Mouse (Mus musculus): ENCODE measurements around the gene St14. TPM values are rescaled to one million over a fixed set of nuclear protein-coding genes. Genes with fewer than 3 reads are reported as not detected.

Gene St14
- polyA plus RNA-seq (2015; fragmentation: Nextera tagmentation; extraction: Ambion mirVana): 45.9 and 50.8 TPM in 2 replicates

- peak within 1 kb of the TSS; percentile 66 for H3K9ac ChIP-seq (ENCODE audit: low read depth, low read length)
- WGBS: under 1% methylated on average over 64 of the region's 74 CpGs
- DNase-seq (ENCODE audit: low spot score) (peak; percentile 34), ATAC-seq (replicated peaks; ENCODE audit: low FRiP score, low read depth) (peak; percentile 84)
- H3K4me2 ChIP-seq (ENCODE audit: low read length): peak within 1 kb of the TSS; percentile 86
- H3K4me3 ChIP-seq (replicated peaks; ENCODE audit: low read depth, low read length): peak within 1 kb of the TSS; percentile 55
- TF ChIP-seq CTCF (IDR thresholded peaks at IDR 0.05; ENCODE audit: low read depth): no peak
- H3K4me1 ChIP-seq (replicated peaks; ENCODE audit: insufficient read depth, low read length): peaks cover 12% of the 10 kb centered on the region; the same call in 1 of the 2 replicates
- no peaks in the 10 kb centered on the region for H3K36me3 ChIP-seq (ENCODE audit: insufficient read depth, low read length)
- H3K9me3 ChIP-seq (replicated peaks; ENCODE audit: low read length): no peaks in the 10 kb centered on the region
- peak within 1 kb of the TSS; percentile 72 for H3K27ac ChIP-seq
- no peaks in the 10 kb centered on the region; the same call in 1 of the 2 replicates for H3K27me3 ChIP-seq (ENCODE audit: insufficient read depth, low read length)
Measured at GRCm38 (mm10) chr9:31131205-31131968, at the start of gene St14. St14 (minus strand) TSS chr9:31131853.

- H3K9ac ChIP-seq (ENCODE audit: low read depth, low read length): no peak overlapping the region
- H3K27ac ChIP-seq: no peak overlapping the region
- no peak overlapping the region for H3K4me3 ChIP-seq (replicated peaks; ENCODE audit: low read depth, low read length)
- no peak for TF ChIP-seq CTCF (IDR thresholded peaks at IDR 0.05; ENCODE audit: low read depth)
- peaks cover 11% of the 10 kb centered on the region; the same call in 1 of the 2 replicates for H3K36me3 ChIP-seq (ENCODE audit: insufficient read depth, low read length)
- no peak for DNase-seq (ENCODE audit: low spot score)
- no peak overlapping the region for H3K4me2 ChIP-seq (ENCODE audit: low read length)
- WGBS: 93% methylated on average over 6 of the region's 6 CpGs
- H3K4me1 ChIP-seq (replicated peaks; ENCODE audit: insufficient read depth, low read length): no peaks in the 10 kb centered on the region
- no peaks in the 10 kb centered on the region for H3K9me3 ChIP-seq (replicated peaks; ENCODE audit: low read length)
- no peaks in the 10 kb centered on the region for H3K27me3 ChIP-seq (ENCODE audit: insufficient read depth, low read length)
- ATAC-seq (replicated peaks; ENCODE audit: low FRiP score, low read depth): no peak
Measured at GRCm38 (mm10) chr9:31177692-31178091, 46.0 kb upstream of the St14 start.

GRCm38 (mm10) chr9:31176379-31177130 is 44.9 kb upstream of the St14 start:
- no peak overlapping the region for H3K4me3 ChIP-seq (replicated peaks; ENCODE audit: low read depth, low read length)
- ATAC-seq (replicated peaks; ENCODE audit: low FRiP score, low read depth): peak; percentile 69; the same call in 1 of the 2 replicates
- peak; percentile 43 for DNase-seq (ENCODE audit: low spot score)
- H3K4me1 ChIP-seq (replicated peaks; ENCODE audit: insufficient read depth, low read length): no peaks in the 10 kb centered on the region
- H3K9me3 ChIP-seq (replicated peaks; ENCODE audit: low read length): no peaks in the 10 kb centered on the region
- H3K27ac ChIP-seq: no peak overlapping the region
- no peaks in the 10 kb centered on the region for H3K27me3 ChIP-seq (ENCODE audit: insufficient read depth, low read length)
- 79% methylated on average over 8 of the region's 8 CpGs for WGBS
- H3K4me2 ChIP-seq (ENCODE audit: low read length): no peak overlapping the region
- H3K36me3 ChIP-seq (ENCODE audit: insufficient read depth, low read length): peaks cover 14% of the 10 kb centered on the region
- no peak overlapping the region for H3K9ac ChIP-seq (ENCODE audit: low read depth, low read length)
- TF ChIP-seq CTCF (IDR thresholded peaks at IDR 0.05; ENCODE audit: low read depth): no peak

GRCm38 (mm10) chr9:31175978-31176377 is 44.3 kb upstream of the St14 start:
- WGBS: 86% methylated on average over 3 of the region's 3 CpGs
- ATAC-seq (replicated peaks; ENCODE audit: low FRiP score, low read depth): no peak
- Histone ChIP-seq H3K27ac (no peak overlapping the region), H3K27me3 (ENCODE audit: insufficient read depth, low read length) (no peaks in the 10 kb centered on the region), H3K4me3 (replicated peaks; ENCODE audit: low read depth, low read length) (no peak overlapping the region), H3K4me2 (ENCODE audit: low read length) (no peak overlapping the region), H3K36me3 (ENCODE audit: insufficient read depth, low read length) (peaks cover 17% of the 10 kb centered on the region), H3K4me1 (replicated peaks; ENCODE audit: insufficient read depth, low read length) (no peaks in the 10 kb centered on the region), H3K9ac (ENCODE audit: low read depth, low read length) (no peak overlapping the region), H3K9me3 (replicated peaks; ENCODE audit: low read length) (no peaks in the 10 kb centered on the region)
- no peak for DNase-seq (ENCODE audit: low spot score)
- no peak for TF ChIP-seq CTCF (IDR thresholded peaks at IDR 0.05; ENCODE audit: low read depth)

- ATAC-seq (replicated peaks; ENCODE audit: low FRiP score, low read depth): no peak
- H3K27me3 ChIP-seq (ENCODE audit: insufficient read depth, low read length): no peaks in the 10 kb centered on the region
- H3K4me2 ChIP-seq (ENCODE audit: low read length): no peak overlapping the region
- no peaks in the 10 kb centered on the region for H3K4me1 ChIP-seq (replicated peaks; ENCODE audit: insufficient read depth, low read length)
- WGBS: 93% methylated on average over 6 of the region's 6 CpGs
- H3K9ac ChIP-seq (ENCODE audit: low read depth, low read length): no peak overlapping the region
- H3K36me3 ChIP-seq (ENCODE audit: insufficient read depth, low read length): peaks cover 17% of the 10 kb centered on the region
- no peak for TF ChIP-seq CTCF (IDR thresholded peaks at IDR 0.05; ENCODE audit: low read depth)
- no peak overlapping the region for H3K27ac ChIP-seq
- DNase-seq (ENCODE audit: low spot score): no peak
- H3K9me3 ChIP-seq (replicated peaks; ENCODE audit: low read length): no peaks in the 10 kb centered on the region
- H3K4me3 ChIP-seq (replicated peaks; ENCODE audit: low read depth, low read length): no peak overlapping the region
Measured at GRCm38 (mm10) chr9:31175346-31175745, 43.7 kb upstream of the St14 start.

- 94% methylated on average over 22 of the region's 22 CpGs for WGBS
- Histone ChIP-seq H3K27ac (no peak overlapping the region), H3K4me1 (replicated peaks; ENCODE audit: insufficient read depth, low read length) (no peaks in the 10 kb centered on the region), H3K27me3 (ENCODE audit: insufficient read depth, low read length) (no peaks in the 10 kb centered on the region), H3K4me2 (ENCODE audit: low read length) (no peak overlapping the region), H3K36me3 (ENCODE audit: insufficient read depth, low read length) (peaks cover 41% of the 10 kb centered on the region), H3K4me3 (replicated peaks; ENCODE audit: low read depth, low read length) (no peak overlapping the region), H3K9ac (ENCODE audit: low read depth, low read length) (no peak overlapping the region), H3K9me3 (replicated peaks; ENCODE audit: low read length) (no peaks in the 10 kb centered on the region)
- DNase-seq (ENCODE audit: low spot score) (no peak), ATAC-seq (replicated peaks; ENCODE audit: low FRiP score, low read depth) (no peak)
- no peak for TF ChIP-seq CTCF (IDR thresholded peaks at IDR 0.05; ENCODE audit: low read depth)
Measured at GRCm38 (mm10) chr9:31168356-31169093, 36.9 kb upstream of the St14 start.
